8 mouse cellular contexts compared by ENCODE assay signal in the genomic region with DNA sequence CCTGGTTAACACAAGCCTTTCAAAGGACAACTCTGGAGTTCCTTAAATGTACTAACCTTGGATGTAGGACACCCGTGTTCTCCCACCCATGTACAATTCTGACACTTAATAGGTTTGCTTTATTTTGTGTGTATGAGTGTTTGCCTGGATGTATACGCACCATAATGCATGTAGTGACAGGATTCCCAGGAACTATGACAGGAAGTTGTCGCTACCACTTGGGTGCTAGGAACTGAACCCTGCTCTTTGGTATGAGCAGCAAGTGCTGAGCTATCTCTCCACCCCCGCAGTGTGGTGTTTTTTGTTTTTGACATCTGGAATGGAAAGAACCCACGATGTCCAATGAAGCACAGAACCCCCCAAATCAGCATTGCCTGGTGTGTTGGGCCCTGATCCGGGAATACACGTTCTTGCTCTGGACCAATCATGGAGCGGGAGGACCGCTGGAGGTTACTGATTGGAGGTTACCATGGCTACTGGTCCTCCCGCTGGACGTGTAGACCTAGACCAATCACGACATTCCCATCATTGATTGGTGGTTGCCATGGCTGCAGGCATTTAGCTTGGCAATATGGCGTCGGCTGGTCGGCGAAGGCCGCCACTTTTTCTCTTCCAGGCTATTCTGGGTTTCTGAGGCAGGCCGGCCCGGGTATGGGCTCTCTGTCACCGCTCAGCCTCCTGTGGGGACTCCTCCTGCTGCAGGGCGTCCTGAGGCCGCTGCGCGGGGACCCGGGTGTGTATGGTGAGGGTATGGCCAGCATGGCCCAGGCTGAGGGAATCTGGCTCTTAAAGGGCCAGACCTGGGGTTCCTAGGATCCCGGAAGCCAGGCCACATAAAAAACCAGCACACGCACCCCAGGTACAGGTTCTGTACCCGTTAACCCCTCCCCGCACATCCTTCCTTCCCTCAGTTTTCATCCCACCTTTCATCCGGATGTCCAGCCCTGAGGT. TPM values are rescaled to one million over a fixed set of nuclear protein-coding genes. Genes with fewer than 3 reads are reported as not detected.
DNase-seq lines count a peak whose midpoint lies in the region; ATAC-seq and TF ChIP-seq lines count a peak whose summit lies in the region.

No protein-coding gene starts in this region.

- H3K9ac ChIP-seq in heart, embryonic 13.5 days, result peak overlapping the region; percentile 84
- H3K9ac ChIP-seq in kidney, embryonic 16.5 days (replicated peaks; ENCODE audit: low read length), result peak overlapping the region; percentile 85
- H3K9ac ChIP-seq in limb, embryonic 15.5 days, result peak overlapping the region; percentile 72
- peak overlapping the region; percentile 63 for H3K9ac ChIP-seq in midbrain, postnatal 0 days (replicated peaks; ENCODE audit: low read length, poor library complexity, severe bottlenecking)

- H3K9me3 ChIP-seq in forebrain, embryonic 10.5 days, result no peaks in the 10 kb centered on the region
- H3K9me3 ChIP-seq in heart, embryonic 13.5 days, result no peaks in the 10 kb centered on the region
- H3K9me3 ChIP-seq in kidney, embryonic 16.5 days (ENCODE audit: low read length), result no peaks in the 10 kb centered on the region
- H3K9me3 ChIP-seq in limb, embryonic 15.5 days, result no peaks in the 10 kb centered on the region
- no peaks in the 10 kb centered on the region for H3K9me3 ChIP-seq in midbrain, postnatal 0 days (ENCODE audit: low read length)

- ATAC-seq in heart, embryonic 13.5 days (ENCODE audit: extremely low read depth, insufficient number of reproducible peaks, low FRiP score, low TSS enrichment), result peak; percentile 88
- peak; percentile 99 for ATAC-seq in kidney, embryonic 16.5 days (ENCODE audit: low FRiP score, low TSS enrichment)
- peak; percentile 96 for ATAC-seq in limb, embryonic 15.5 days (ENCODE audit: insufficient number of reproducible peaks, low FRiP score, low TSS enrichment, low read depth)
- ATAC-seq in midbrain, postnatal 0 days (ENCODE audit: low FRiP score), result peak; percentile 100

- peak overlapping the region; percentile 90 for H3K4me2 ChIP-seq in heart, embryonic 13.5 days
- H3K4me2 ChIP-seq in kidney, embryonic 16.5 days (replicated peaks; ENCODE audit: low read depth, low read length), result peak overlapping the region; percentile 82
- H3K4me2 ChIP-seq in limb, embryonic 15.5 days, result peak overlapping the region; percentile 93
- H3K4me2 ChIP-seq in midbrain, postnatal 0 days (ENCODE audit: low read depth, low read length, poor library complexity, severe bottlenecking), result peak overlapping the region; percentile 92

- peak overlapping the region; percentile 89 for H3K27ac ChIP-seq in forebrain, embryonic 10.5 days
- no peak overlapping the region for H3K27ac ChIP-seq in heart, embryonic 13.5 days (replicated peaks)
- H3K27ac ChIP-seq in kidney, embryonic 16.5 days (ENCODE audit: low read length), result no peak overlapping the region
- 0 out of 2 replicates have a peak overlapping the region, but pooled peaks have one; percentile 4 for H3K27ac ChIP-seq in limb, embryonic 15.5 days
- H3K27ac ChIP-seq in midbrain, postnatal 0 days (ENCODE audit: low read depth, low read length), result peak overlapping the region; percentile 65

- 6% methylated on average over 30 of the region's 30 CpGs for WGBS in forebrain, embryonic 10.5 days
- 6% methylated on average over 30 of the region's 30 CpGs for WGBS in heart, embryonic 13.5 days
- 6% methylated on average over 30 of the region's 30 CpGs for WGBS in kidney, embryonic 16.5 days
- WGBS in limb, embryonic 15.5 days, result 8% methylated on average over 30 of the region's 30 CpGs
- 5% methylated on average over 30 of the region's 30 CpGs for WGBS in midbrain, postnatal 0 days

- no peaks in the 10 kb centered on the region for H3K27me3 ChIP-seq in forebrain, embryonic 10.5 days (ENCODE audit: poor library complexity, severe bottlenecking)
- H3K27me3 ChIP-seq in heart, embryonic 13.5 days (replicated peaks), result no peaks in the 10 kb centered on the region
- no peaks in the 10 kb centered on the region for H3K27me3 ChIP-seq in kidney, embryonic 16.5 days (ENCODE audit: insufficient read depth, low read length)
- no peaks in the 10 kb centered on the region for H3K27me3 ChIP-seq in limb, embryonic 15.5 days
- no peaks in the 10 kb centered on the region for H3K27me3 ChIP-seq in midbrain, postnatal 0 days (ENCODE audit: insufficient read depth, low read length)

- DNase-seq in CD4-positive helper T cell, adult 2 months (ENCODE audit: low read depth, low spot score), result peak; percentile 84
- peak; percentile 88 for DNase-seq in c-Kit-positive CD71-positive TER-119-positive erythroid progenitor cells, embryonic 14.5 days (ENCODE audit: low spot score)
- DNase-seq in forebrain, embryonic 10.5 days (ENCODE audit: extremely low spot score, low spot score), result peak; percentile 94
- DNase-seq in midbrain, postnatal 0 days (ENCODE audit: low spot score), result peak; percentile 99
- DNase-seq in spleen, postnatal 10 days (ENCODE audit: low spot score in 2 of 2), result peak; percentile 31 to 84

- no peak for TF ChIP-seq CTCF in midbrain, postnatal 0 days (IDR thresholded peaks at IDR 0.05)

- peaks cover 54% of the 10 kb centered on the region for H3K36me3 ChIP-seq in forebrain, embryonic 10.5 days (replicated peaks)
- H3K36me3 ChIP-seq in heart, embryonic 13.5 days, result peaks cover 38% of the 10 kb centered on the region
- peaks cover 19% of the 10 kb centered on the region for H3K36me3 ChIP-seq in kidney, embryonic 16.5 days (ENCODE audit: insufficient read depth, low read length)
- peaks cover 35% of the 10 kb centered on the region for H3K36me3 ChIP-seq in limb, embryonic 15.5 days
- peaks cover 28% of the 10 kb centered on the region for H3K36me3 ChIP-seq in midbrain, postnatal 0 days (ENCODE audit: insufficient read depth, low read length)

- peak overlapping the region; percentile 94 for H3K4me3 ChIP-seq in forebrain, embryonic 10.5 days
- peak overlapping the region; percentile 85 for H3K4me3 ChIP-seq in heart, embryonic 13.5 days
- H3K4me3 ChIP-seq in kidney, embryonic 16.5 days (ENCODE audit: low read length), result peak overlapping the region; percentile 91
- peak overlapping the region; percentile 83 for H3K4me3 ChIP-seq in limb, embryonic 15.5 days
- peak overlapping the region; percentile 72 for H3K4me3 ChIP-seq in midbrain, postnatal 0 days (ENCODE audit: low read depth, low read length)

- peaks cover 19% of the 10 kb centered on the region for H3K4me1 ChIP-seq in forebrain, embryonic 10.5 days
- peaks cover 7% of the 10 kb centered on the region for H3K4me1 ChIP-seq in heart, embryonic 13.5 days
- H3K4me1 ChIP-seq in kidney, embryonic 16.5 days (ENCODE audit: insufficient read depth, low read length), result peaks cover 12% of the 10 kb centered on the region
- H3K4me1 ChIP-seq in limb, embryonic 15.5 days, result peaks cover 14% of the 10 kb centered on the region
- H3K4me1 ChIP-seq in midbrain, postnatal 0 days (ENCODE audit: insufficient read depth, low read length), result peaks cover 2% of the 10 kb centered on the region; the same call in 1 of the 2 replicates

RNA-seq across cellular contexts. Expression of a gene that starts 19.6 kb away (rescaled TPM):
- 98.9 and 117 TPM in 2 replicates for polyA plus RNA-seq in forebrain, embryonic 10.5 days (2016; fragmentation: Nextera tagmentation; extraction: Ambion mirVana)
- polyA plus RNA-seq in heart, embryonic 13.5 days (2015; fragmentation: Nextera tagmentation; extraction: Ambion mirVana), result 27.6 and 32.2 TPM in 2 replicates
- polyA plus RNA-seq in kidney, embryonic 16.5 days (2015; fragmentation: Nextera tagmentation; extraction: Ambion mirVana), result 67.9 and 73.8 TPM in 2 replicates
- polyA plus RNA-seq in limb, embryonic 15.5 days (2015; fragmentation: Nextera tagmentation; extraction: Ambion mirVana), result 57.0 and 57.1 TPM in 2 replicates
- total RNA-seq in midbrain, postnatal 0 days (2014; rRNA removed), result 26.9 and 30.4 TPM in 2 replicates
- 24.6 and 27.1 TPM in 2 replicates for polyA plus RNA-seq in midbrain, postnatal 0 days (2015; fragmentation: Nextera tagmentation; extraction: Ambion mirVana)

RNA-seq across cellular contexts. Expression of a gene that starts 19.6 kb away (rescaled TPM):
- 88.7 and 89.0 TPM in 2 replicates for polyA plus RNA-seq in forebrain, embryonic 10.5 days (2016; fragmentation: Nextera tagmentation; extraction: Ambion mirVana)
- polyA plus RNA-seq in heart, embryonic 13.5 days (2015; fragmentation: Nextera tagmentation; extraction: Ambion mirVana), result 60.8 and 62.0 TPM in 2 replicates
- 73.4 and 76.1 TPM in 2 replicates for polyA plus RNA-seq in kidney, embryonic 16.5 days (2015; fragmentation: Nextera tagmentation; extraction: Ambion mirVana)
- 68.1 and 71.3 TPM in 2 replicates for polyA plus RNA-seq in limb, embryonic 15.5 days (2015; fragmentation: Nextera tagmentation; extraction: Ambion mirVana)
- 38.4 and 40.2 TPM in 2 replicates for total RNA-seq in midbrain, postnatal 0 days (2014; rRNA removed)
- polyA plus RNA-seq in midbrain, postnatal 0 days (2015; fragmentation: Nextera tagmentation; extraction: Ambion mirVana), result 55.2 and 61.9 TPM in 2 replicates

RNA-seq across cellular contexts. Expression of a gene that starts 29.9 kb away (rescaled TPM):
- polyA plus RNA-seq in forebrain, embryonic 10.5 days (2016; fragmentation: Nextera tagmentation; extraction: Ambion mirVana), result 45.4 and 46.3 TPM in 2 replicates
- polyA plus RNA-seq in heart, embryonic 13.5 days (2015; fragmentation: Nextera tagmentation; extraction: Ambion mirVana), result 29.5 and 32.6 TPM in 2 replicates
- polyA plus RNA-seq in kidney, embryonic 16.5 days (2015; fragmentation: Nextera tagmentation; extraction: Ambion mirVana), result 47.1 and 48.6 TPM in 2 replicates
- polyA plus RNA-seq in limb, embryonic 15.5 days (2015; fragmentation: Nextera tagmentation; extraction: Ambion mirVana), result 48.4 TPM in 2 replicates
- total RNA-seq in midbrain, postnatal 0 days (2014; rRNA removed), result 20.7 and 24.8 TPM in 2 replicates
- 23.9 and 25.5 TPM in 2 replicates for polyA plus RNA-seq in midbrain, postnatal 0 days (2015; fragmentation: Nextera tagmentation; extraction: Ambion mirVana)

RNA-seq across cellular contexts. Expression of a gene that starts 45.8 kb away (rescaled TPM):
- polyA plus RNA-seq in forebrain, embryonic 10.5 days (2016; fragmentation: Nextera tagmentation; extraction: Ambion mirVana), result 18.1 and 21.7 TPM in 2 replicates
- 8.7 and 8.8 TPM in 2 replicates for polyA plus RNA-seq in heart, embryonic 13.5 days (2015; fragmentation: Nextera tagmentation; extraction: Ambion mirVana)
- polyA plus RNA-seq in kidney, embryonic 16.5 days (2015; fragmentation: Nextera tagmentation; extraction: Ambion mirVana), result 13.9 and 17.2 TPM in 2 replicates
- 14.1 and 15.7 TPM in 2 replicates for polyA plus RNA-seq in limb, embryonic 15.5 days (2015; fragmentation: Nextera tagmentation; extraction: Ambion mirVana)
- 14.9 and 20.5 TPM in 2 replicates for total RNA-seq in midbrain, postnatal 0 days (2014; rRNA removed)
- 21.9 and 26.9 TPM in 2 replicates for polyA plus RNA-seq in midbrain, postnatal 0 days (2015; fragmentation: Nextera tagmentation; extraction: Ambion mirVana)

RNA-seq across cellular contexts. Expression of a gene that starts 58.0 kb away (rescaled TPM):
- 474 and 480 TPM in 2 replicates for polyA plus RNA-seq in forebrain, embryonic 10.5 days (2016; fragmentation: Nextera tagmentation; extraction: Ambion mirVana)
- 396 and 446 TPM in 2 replicates for polyA plus RNA-seq in heart, embryonic 13.5 days (2015; fragmentation: Nextera tagmentation; extraction: Ambion mirVana)
- 537 and 602 TPM in 2 replicates for polyA plus RNA-seq in kidney, embryonic 16.5 days (2015; fragmentation: Nextera tagmentation; extraction: Ambion mirVana)
- 659 and 666 TPM in 2 replicates for polyA plus RNA-seq in limb, embryonic 15.5 days (2015; fragmentation: Nextera tagmentation; extraction: Ambion mirVana)
- 228 and 273 TPM in 2 replicates for total RNA-seq in midbrain, postnatal 0 days (2014; rRNA removed)
- polyA plus RNA-seq in midbrain, postnatal 0 days (2015; fragmentation: Nextera tagmentation; extraction: Ambion mirVana), result 313 and 326 TPM in 2 replicates

Comparison
In these comparisons a context has a peak if more than half of its experiments do, and no peak if none do; other contexts are left out.
1. H3K27ac ChIP-seq: peak in forebrain, embryonic 10.5 days (single experiment), limb, embryonic 15.5 days (single experiment) and midbrain, postnatal 0 days (single experiment); none in heart, embryonic 13.5 days (single experiment) and kidney, embryonic 16.5 days (single experiment).
2. Peak in every context shown above with its lines, with median percentiles within 50 percentile points of each other: DNase-seq, H3K4me3 ChIP-seq, ATAC-seq, H3K4me2 ChIP-seq and H3K9ac ChIP-seq.